Mouse (Mus musculus) urinary bladder, postnatal 25 days (tissue): ENCODE results near the gene Olfr690.
"Not testable (repeated sequence)": the region's sequence is repeated elsewhere in the genome, so short reads cannot be mapped to it uniquely, and the experiment has no call there.

Experiments used
- DNase-seq: peaks from one replicate; pipeline ENCODE4 v3.0.0; 2022; ENCODE audit warnings: low spot score

Gene Olfr690

GRCm38 (mm10) chr7:105334004-105334403 is at the start of gene Olfr690:
Gene Olfr690 (minus strand): TSS chr7:105334104.
- no peak for DNase-seq

- no peak for DNase-seq
These were observed 46.4 kb upstream of the Olfr690 start for GRCm38 (mm10) chr7:105380329-105380728.

GRCm38 (mm10) chr7:105374866-105375265 is 41.0 kb upstream of the Olfr690 start, which contains the start of gene Gm5901:
Gene Gm5901 (plus strand): TSS chr7:105375038.
- DNase-seq = no peak

GRCm38 (mm10) chr7:105373976-105374375 is 40.1 kb upstream of the Olfr690 start:
- no peak for DNase-seq

- DNase-seq = no peak
These were observed 39.6 kb upstream of the Olfr690 start for GRCm38 (mm10) chr7:105373509-105373908.

GRCm38 (mm10) chr7:105372912-105373311 is 39.0 kb upstream of the Olfr690 start:
- no peak for DNase-seq

- no peak for DNase-seq
These were observed 34.6 kb upstream of the Olfr690 start for GRCm38 (mm10) chr7:105368521-105368920.

GRCm38 (mm10) chr7:105367930-105368329 is 34.0 kb upstream of the Olfr690 start, which contains the start of gene Olfr692:
Gene Olfr692 (plus strand): TSS chr7:105368230.
- DNase-seq = no peak

- DNase-seq = no peak
These were observed 33.4 kb upstream of the Olfr690 start for GRCm38 (mm10) chr7:105367268-105367667.

GRCm38 (mm10) chr7:105361713-105362112 is 27.8 kb upstream of the Olfr690 start:
- DNase-seq = no peak

GRCm38 (mm10) chr7:105356487-105356886 is 22.6 kb upstream of the Olfr690 start:
- not testable (repeated sequence) for DNase-seq

GRCm38 (mm10) chr7:105356064-105356463 is 22.2 kb upstream of the Olfr690 start:
- DNase-seq = not testable (repeated sequence)

GRCm38 (mm10) chr7:105342752-105343151 is 8.8 kb upstream of the Olfr690 start:
- no peak for DNase-seq

- DNase-seq = no peak
These were observed 8.3 kb upstream of the Olfr690 start, which contains the start of gene Olfr691 for GRCm38 (mm10) chr7:105342170-105342569. Gene Olfr691 (minus strand): TSS chr7:105342270.

GRCm38 (mm10) chr7:105325302-105325701 is 8.6 kb downstream of the Olfr690 start:
- DNase-seq = no peak

- no peak for DNase-seq
These were observed 23.0 kb downstream of the Olfr690 start, which contains the start of gene Olfr689 for GRCm38 (mm10) chr7:105310865-105311264. Gene Olfr689 (plus strand): TSS chr7:105311165.

GRCm38 (mm10) chr7:105290051-105290450 is 43.9 kb downstream of the Olfr690 start:
- no peak for DNase-seq

GRCm38 (mm10) chr7:105287795-105288194 is 46.1 kb downstream of the Olfr690 start, which contains the start of gene Olfr688:
Gene Olfr688 (plus strand): TSS chr7:105288095.
- no peak for DNase-seq
